Mouse (Mus musculus): Measurements from ENCODE around the gene Trcg1.

GRCm38 (mm10) chr9:57269384-57269783 is 33.0 kb downstream of the Trcg1 start:
- no peak for TF ChIP-seq POLR2A (IDR thresholded peaks at IDR 0.05; ENCODE audit: insufficient read length, low read depth)
- TF ChIP-seq MYOG (IDR thresholded peaks at IDR 0.05; ENCODE audit: control insufficient read depth in 1 of 3, insufficient read depth in 1 of 3, insufficient read length in 2 of 3, low read depth in 2 of 3): no peak
- TF ChIP-seq REST (IDR thresholded peaks at IDR 0.05; ENCODE audit: insufficient read depth, insufficient read length): no peak
- no peak for TF ChIP-seq MAX (IDR thresholded peaks at IDR 0.05; ENCODE audit: low read depth)
- TF ChIP-seq E2F4 (IDR thresholded peaks at IDR 0.05; ENCODE audit: insufficient read depth): no peak
- no peak for TF ChIP-seq USF1 (IDR thresholded peaks at IDR 0.05; ENCODE audit: low read depth)
- TF ChIP-seq CEBPB (IDR thresholded peaks at IDR 0.05; ENCODE audit: insufficient read depth, poor library complexity, severe bottlenecking): no peak
- TF ChIP-seq TCF3 (IDR thresholded peaks at IDR 0.05; ENCODE audit: insufficient read length, low read depth): no peak
- no peak for TF ChIP-seq POLR2AphosphoS2 (IDR thresholded peaks at IDR 0.05; ENCODE audit: insufficient read length, low read depth)
- no peak for TF ChIP-seq MYOD1 (IDR thresholded peaks at IDR 0.05; ENCODE audit: control insufficient read depth in 1 of 3, insufficient read length in 2 of 3, low read depth in 2 of 3)
- TF ChIP-seq TCF12 (IDR thresholded peaks at IDR 0.05; ENCODE audit: insufficient read depth, poor library complexity, severe bottlenecking): no peak

Data from myocyte (in vitro differentiated cells).